Mouse (Mus musculus) heart, adult 11 months (tissue): ENCODE measurements around the gene Isyna1.

Source experiments
- DNase-seq: peaks from one replicate; pipeline ENCODE4 v3.0.0; 2022

Gene Isyna1

DNA sequence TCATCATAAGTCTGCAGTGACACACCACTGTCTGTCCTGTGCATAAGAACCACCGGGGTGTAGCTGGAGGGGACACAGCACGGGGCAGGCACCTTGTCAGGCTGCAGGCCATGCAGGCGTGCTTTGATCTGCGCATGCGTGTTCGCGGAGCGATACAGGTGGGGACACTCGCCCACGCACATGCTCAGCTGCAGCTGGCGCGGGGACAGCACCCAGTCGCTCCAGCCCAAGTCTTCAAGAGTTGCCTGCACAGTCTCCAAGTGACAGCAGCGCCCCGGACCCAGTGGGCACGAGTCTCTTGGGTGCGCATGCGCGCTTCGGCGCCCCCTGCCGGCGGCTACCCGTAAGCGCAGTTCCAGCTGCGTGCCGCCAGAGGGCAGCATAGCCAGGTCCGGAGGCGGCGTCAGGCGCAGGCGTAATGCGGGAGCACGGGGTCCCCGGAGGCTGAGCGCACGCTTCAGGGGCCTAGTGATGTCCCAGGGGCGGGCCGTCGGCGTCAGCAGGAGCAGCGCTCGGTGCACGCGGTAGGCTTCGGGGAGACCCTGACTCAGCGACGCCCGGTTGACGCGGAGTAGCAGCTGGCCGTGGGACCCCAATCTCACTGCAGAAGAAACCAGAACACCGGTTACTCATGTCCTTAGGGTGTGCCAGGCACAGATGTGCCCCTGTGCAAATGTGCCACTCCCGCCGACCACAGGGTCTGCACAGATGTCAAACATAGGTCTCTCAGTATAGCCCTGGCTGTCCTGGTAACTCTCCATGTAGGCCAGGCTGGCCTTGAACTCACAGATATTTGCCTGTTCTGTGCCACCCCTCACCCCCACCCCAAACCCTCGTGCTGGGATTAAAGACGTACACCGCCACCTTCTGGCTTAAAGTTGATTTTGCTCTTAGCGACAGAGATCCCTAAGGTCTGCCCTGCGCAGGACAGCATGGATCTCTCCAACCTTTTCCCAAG lies 35.7 kb downstream of the Isyna1 start:
- peak; percentile 99 for DNase-seq

- DNase-seq, result peak; percentile 98
These were observed 36.6 kb downstream of the Isyna1 start for GRCm38 (mm10) chr8:70630532-70631381.

- DNase-seq, result peak; percentile 96
These were observed 37.3 kb downstream of the Isyna1 start for GRCm38 (mm10) chr8:70631436-70631835.

- no peak for DNase-seq
These were observed 38.2 kb downstream of the Isyna1 start, which contains the start of gene Gdf15 for GRCm38 (mm10) chr8:70632346-70632892. Gene Gdf15 (minus strand): TSS chr8:70632456.

DNA sequence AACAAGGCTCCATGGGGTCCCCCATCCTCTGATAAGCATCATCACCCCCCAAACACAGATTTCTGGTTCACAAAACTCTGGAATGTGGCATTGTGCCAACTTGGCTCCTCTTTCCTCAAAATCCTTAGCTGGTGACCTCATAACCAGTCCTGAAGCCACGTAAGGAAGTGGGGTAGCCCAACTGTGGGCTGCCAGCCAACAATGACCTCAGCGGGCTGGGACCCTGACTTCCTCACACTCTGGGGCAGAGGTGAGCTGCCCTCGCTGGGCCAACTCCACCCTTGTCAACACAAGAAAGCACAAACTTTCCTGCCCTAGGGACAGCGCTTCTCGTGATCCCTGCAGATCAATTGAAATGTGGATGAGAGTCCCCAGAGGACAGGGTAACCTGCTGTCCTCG lies 39.9 kb downstream of the Isyna1 start:
- peak; percentile 98 for DNase-seq

DNA sequence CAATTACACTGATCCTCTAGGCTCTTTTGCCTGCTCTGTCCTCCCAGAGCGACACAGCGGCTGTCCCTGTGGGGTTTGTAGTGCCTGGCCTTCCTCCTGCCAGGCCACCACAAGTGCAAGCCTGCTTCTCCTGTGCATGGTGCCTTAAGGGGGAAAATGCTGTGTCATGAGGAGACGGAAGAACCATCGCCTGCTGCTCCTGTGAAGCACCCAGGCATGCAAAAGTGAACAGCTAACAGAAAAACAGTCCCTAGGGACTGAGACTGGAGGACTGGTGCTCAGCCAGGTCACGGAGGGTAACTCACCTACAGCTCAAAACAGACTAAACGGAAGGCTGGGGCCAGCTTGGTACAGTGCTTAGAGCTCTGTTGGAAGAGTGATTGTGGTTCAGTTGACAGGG lies 41.4 kb downstream of the Isyna1 start:
- peak; percentile 92 for DNase-seq

- no peak for DNase-seq
These were observed 42.7 kb downstream of the Isyna1 start for GRCm38 (mm10) chr8:70636838-70637237.

- DNase-seq, result no peak
These were observed 44.6 kb downstream of the Isyna1 start for GRCm38 (mm10) chr8:70638752-70639151.

GRCm38 (mm10) chr8:70643019-70643418 lies 48.8 kb downstream of the Isyna1 start:
- DNase-seq, result no peak

GRCm38 (mm10) chr8:70644065-70644464 lies 49.9 kb downstream of the Isyna1 start:
- DNase-seq, result no peak

DNA sequence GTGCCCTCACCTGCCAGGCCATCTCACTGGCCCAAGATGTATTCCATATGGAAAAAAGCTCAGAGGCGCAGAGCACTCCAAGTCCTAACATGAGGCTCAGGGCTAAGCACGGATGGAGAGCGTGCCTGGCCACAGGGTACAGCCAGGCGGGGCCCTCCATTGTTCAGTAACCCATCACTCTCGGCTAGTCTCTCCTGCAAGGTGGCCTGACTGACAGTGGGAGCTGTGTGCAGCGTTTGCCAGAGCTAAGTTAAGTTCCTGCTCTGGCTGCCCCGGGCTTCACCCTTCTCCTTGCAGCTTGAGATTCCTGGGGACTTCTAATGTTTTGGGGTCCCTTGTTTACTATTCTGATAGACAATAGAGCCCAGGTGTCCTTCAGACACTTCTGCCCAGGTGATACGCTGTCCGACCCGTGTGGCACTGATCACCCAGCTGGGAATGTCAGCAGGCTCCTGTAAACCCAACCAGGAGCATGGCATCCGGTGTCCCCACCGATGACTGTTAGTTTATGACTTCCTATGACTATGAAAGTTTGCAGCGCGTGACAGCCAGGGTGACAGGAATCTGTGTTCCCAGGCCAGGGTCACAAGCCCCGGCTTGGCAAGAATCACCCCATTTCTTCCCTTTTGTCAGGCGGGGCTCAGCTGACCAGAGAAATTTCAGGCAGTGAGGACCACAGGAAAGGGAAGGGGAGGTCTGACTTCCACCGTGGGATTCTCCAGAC lies 51.5 kb downstream of the Isyna1 start:
- DNase-seq, result peak; percentile 98

DNA sequence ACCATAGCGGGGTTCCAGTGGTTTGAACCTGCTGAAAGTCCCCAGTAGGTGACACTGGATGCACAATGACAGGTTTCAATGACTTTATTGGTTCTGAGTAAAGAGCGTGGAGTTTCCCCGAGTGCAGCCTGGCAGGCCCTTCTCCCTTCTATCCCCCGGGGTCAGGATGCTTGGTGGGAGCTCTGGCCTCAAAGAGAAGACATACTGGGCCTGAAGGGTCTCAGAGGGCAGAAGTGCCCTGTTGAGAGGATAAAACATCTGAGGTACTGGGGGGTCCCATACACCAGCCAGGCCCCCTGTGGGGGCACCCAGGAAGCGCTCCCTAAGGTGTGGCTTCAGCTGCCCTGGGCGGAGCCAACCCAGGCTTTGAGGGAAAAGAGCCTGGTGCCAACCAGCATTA lies 52.2 kb downstream of the Isyna1 start:
- DNase-seq, result peak; percentile 94

DNA sequence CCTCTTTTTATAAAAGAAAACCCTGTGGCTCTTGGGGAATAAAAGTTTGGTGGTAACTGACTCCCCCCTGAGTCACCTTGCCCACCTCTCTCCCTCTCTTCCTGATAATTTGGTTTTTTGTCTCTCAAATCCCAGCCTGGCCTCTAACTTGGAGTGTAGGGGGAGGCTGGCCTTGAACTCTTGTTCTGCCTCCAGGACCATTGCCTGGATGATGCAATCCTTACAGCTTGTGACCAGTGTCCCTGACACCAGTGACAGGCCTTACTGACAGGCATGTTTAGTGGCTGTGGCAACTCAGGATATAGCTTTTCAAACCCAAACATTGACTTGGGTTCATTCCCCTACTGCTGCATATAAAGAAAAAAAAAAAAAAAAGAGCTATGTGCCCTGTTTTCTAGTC lies 52.6 kb downstream of the Isyna1 start:
- DNase-seq, result no peak
